Mouse (Mus musculus) heart, embryonic 11.5 days (tissue): ENCODE results near the gene Trem2. TPM values are rescaled to one million over a fixed set of nuclear protein-coding genes. Genes with fewer than 3 reads are reported as not detected.

Source experiments
- ATAC-seq: fragments of 200-750 bp; cut with Nextera tagmentation; replicated peaks from 2 replicates; pipeline ENCODE4 v1.8.0; 2017; ENCODE audit warnings: moderate library complexity; ENCODE audit not compliant: insufficient number of reproducible peaks, low FRiP score, low TSS enrichment
- H3K27ac ChIP-seq: fragments of 300-500 bp; sonication (generic); 2 replicates; pipeline ENCODE4 v1.5.1; 2014; ENCODE audit warnings: mild to moderate bottlenecking, low read depth, low read length
- H3K27me3 ChIP-seq: fragments of 300-500 bp; sonication (generic); 2 replicates; pipeline ENCODE4 v1.6.1; 2014; ENCODE audit warnings: mild to moderate bottlenecking, low read length, mixed read lengths; ENCODE audit not compliant: control insufficient read depth, insufficient read depth
- H3K36me3 ChIP-seq: fragments of 300-500 bp; sonication (generic); 2 replicates; pipeline ENCODE4 v1.6.1; 2014; ENCODE audit warnings: mild to moderate bottlenecking, low read length, moderate library complexity, mixed read lengths; ENCODE audit not compliant: control insufficient read depth, insufficient read depth
- H3K4me1 ChIP-seq: fragments of 300-500 bp; sonication (generic); 2 replicates; pipeline ENCODE4 v1.6.1; 2014; ENCODE audit warnings: low read length; ENCODE audit not compliant: control insufficient read depth, insufficient read depth
- H3K4me2 ChIP-seq: fragments of 300-500 bp; sonication (generic); 2 replicates; pipeline ENCODE4 v1.6.1; 2014; ENCODE audit warnings: mild to moderate bottlenecking, moderate library complexity
- H3K4me3 ChIP-seq: fragments of 300-500 bp; sonication (generic); 2 replicates; pipeline ENCODE4 v1.5.1; 2014; ENCODE audit warnings: low read depth, low read length
- H3K9ac ChIP-seq: fragments of 300-500 bp; sonication (generic); 2 replicates; pipeline ENCODE4 v1.6.1; 2014; ENCODE audit warnings: mild to moderate bottlenecking, low read depth, low read length, moderate library complexity
- H3K9me3 ChIP-seq: fragments of 300-500 bp; sonication (generic); replicated peaks from 2 replicates; pipeline ENCODE4 v1.6.1; 2016; ENCODE audit warnings: low read length; ENCODE audit not compliant: control insufficient read depth
- WGBS: fragments of 180-500 bp; shearing (Covaris S2); extraction: QIAGEN DNeasy Blood & Tissue Kit; methylation state at CpG from one replicate; pipeline ENCODE4 v1.1.7; 2014; ENCODE audit not compliant: insufficient replicate concordance; 5-methylcytosine and 5-hydroxymethylcytosine counted together
- polyA plus RNA-seq: library from polyadenylated mRNA; unstranded; fragments of >200 nt; fragmentation: Nextera tagmentation; extraction: Ambion mirVana; gene quantifications from 2 replicates; pipeline ENCODE4 v1.2.1, GENCODE M21; 2014

Gene Trem2
- polyA plus RNA-seq, 1 experiment from 2014 or later: 1.1 TPM

GRCm38 (mm10) chr17:48357892-48358291, 11.7 kb downstream of the Trem2 start:
- Histone ChIP-seq H3K4me1 (peaks cover 3% of the 10 kb centered on the region; the same call in 1 of the 2 replicates), H3K9me3 (no peaks in the 10 kb centered on the region), H3K36me3 (no peaks in the 10 kb centered on the region), H3K27me3 (no peaks in the 10 kb centered on the region), H3K4me3 (no peak overlapping the region), H3K4me2 (no peak overlapping the region), H3K9ac (no peak overlapping the region), H3K27ac (no peak overlapping the region)
- no peak for ATAC-seq
- 47% methylated on average over 2 of the region's 2 CpGs for WGBS

- no peaks in the 10 kb centered on the region for H3K36me3 ChIP-seq
- no peak within 1 kb of the TSS for H3K27ac ChIP-seq
- H3K4me3 ChIP-seq: no peak within 1 kb of the TSS
- no peaks in the 10 kb centered on the region for H3K9me3 ChIP-seq
- no peak within 1 kb of the TSS for H3K4me2 ChIP-seq
- ATAC-seq: no peak
- no peak within 1 kb of the TSS for H3K9ac ChIP-seq
- no peaks in the 10 kb centered on the region for H3K27me3 ChIP-seq
- peaks cover 8% of the 10 kb centered on the region for H3K4me1 ChIP-seq
- 75% methylated on average over 7 of the region's 7 CpGs for WGBS
Observed at GRCm38 (mm10) chr17:48359616-48360015, 13.4 kb downstream of the Trem2 start, which contains the start of gene Treml1. Treml1 (plus strand) TSS chr17:48359916.

GRCm38 (mm10) chr17:48360462-48360861, 14.3 kb downstream of the Trem2 start:
- no peak overlapping the region for H3K27ac ChIP-seq
- peaks cover 8% of the 10 kb centered on the region for H3K4me1 ChIP-seq
- WGBS: 24% methylated on average over 4 of the region's 4 CpGs

GRCm38 (mm10) chr17:48362346-48362745, 16.1 kb downstream of the Trem2 start:
- Histone ChIP-seq H3K9me3 (no peaks in the 10 kb centered on the region), H3K4me3 (no peak overlapping the region), H3K27me3 (no peaks in the 10 kb centered on the region), H3K4me1 (peaks cover 8% of the 10 kb centered on the region), H3K4me2 (no peak overlapping the region), H3K27ac (no peak overlapping the region), H3K36me3 (no peaks in the 10 kb centered on the region), H3K9ac (no peak overlapping the region)
- WGBS: 48% methylated on average over 3 of the region's 3 CpGs
- ATAC-seq: no peak

More at GRCm38 (mm10) chr17:48360462-48360861, 14.3 kb downstream of the Trem2 start:
- no peaks in the 10 kb centered on the region for H3K36me3 ChIP-seq
- ATAC-seq: no peak
- H3K4me2 ChIP-seq: no peak overlapping the region
- no peaks in the 10 kb centered on the region for H3K27me3 ChIP-seq
- no peaks in the 10 kb centered on the region for H3K9me3 ChIP-seq
- no peak overlapping the region for H3K4me3 ChIP-seq
- no peak overlapping the region for H3K9ac ChIP-seq

- 85% methylated on average over 8 of the region's 8 CpGs for WGBS
Observed at GRCm38 (mm10) chr17:48362966-48363365, 16.8 kb downstream of the Trem2 start.

GRCm38 (mm10) chr17:48363421-48363965, 17.3 kb downstream of the Trem2 start:
- no peaks in the 10 kb centered on the region for H3K9me3 ChIP-seq
- no peaks in the 10 kb centered on the region for H3K36me3 ChIP-seq
- H3K4me3 ChIP-seq: no peak overlapping the region
- no peak overlapping the region for H3K27ac ChIP-seq
- 66% methylated on average over 6 of the region's 6 CpGs for WGBS
- no peak for ATAC-seq
- H3K27me3 ChIP-seq: no peaks in the 10 kb centered on the region
- no peak overlapping the region for H3K9ac ChIP-seq
- H3K4me1 ChIP-seq: peaks cover 8% of the 10 kb centered on the region
- H3K4me2 ChIP-seq: no peak overlapping the region

More at GRCm38 (mm10) chr17:48362966-48363365, 16.8 kb downstream of the Trem2 start:
- Histone ChIP-seq H3K9me3 (no peaks in the 10 kb centered on the region), H3K9ac (no peak overlapping the region), H3K4me1 (peaks cover 8% of the 10 kb centered on the region), H3K27me3 (no peaks in the 10 kb centered on the region), H3K4me2 (no peak overlapping the region), H3K36me3 (no peaks in the 10 kb centered on the region), H3K27ac (no peak overlapping the region), H3K4me3 (no peak overlapping the region)
- ATAC-seq: no peak

- Histone ChIP-seq H3K27ac (no peak overlapping the region), H3K36me3 (no peaks in the 10 kb centered on the region), H3K9me3 (no peaks in the 10 kb centered on the region), H3K4me1 (peaks cover 5% of the 10 kb centered on the region; the same call in 1 of the 2 replicates), H3K9ac (no peak overlapping the region), H3K27me3 (no peaks in the 10 kb centered on the region), H3K4me3 (no peak overlapping the region), H3K4me2 (no peak overlapping the region)
- no peak for ATAC-seq
- WGBS: 59% methylated on average over 9 of the region's 9 CpGs
Observed at GRCm38 (mm10) chr17:48365511-48366155, 19.4 kb downstream of the Trem2 start.

GRCm38 (mm10) chr17:48366806-48367205, 20.6 kb downstream of the Trem2 start:
- H3K4me3 ChIP-seq: no peak overlapping the region
- H3K27ac ChIP-seq: no peak overlapping the region
- no peaks in the 10 kb centered on the region for H3K36me3 ChIP-seq
- H3K9ac ChIP-seq: no peak overlapping the region
- H3K4me1 ChIP-seq: peaks cover 5% of the 10 kb centered on the region; the same call in 1 of the 2 replicates
- 72% methylated on average over 5 of the region's 5 CpGs for whole genome bisulfite sequencing
- H3K4me2 ChIP-seq: no peak overlapping the region
- ATAC-seq: no peak
- no peaks in the 10 kb centered on the region for H3K9me3 ChIP-seq
- no peaks in the 10 kb centered on the region for H3K27me3 ChIP-seq

- no peak for ATAC-seq
- Histone ChIP-seq H3K27ac (no peak overlapping the region), H3K27me3 (no peaks in the 10 kb centered on the region), H3K4me1 (no peaks in the 10 kb centered on the region), H3K4me2 (no peak overlapping the region), H3K4me3 (no peak overlapping the region), H3K9me3 (no peaks in the 10 kb centered on the region), H3K9ac (no peak overlapping the region), H3K36me3 (no peaks in the 10 kb centered on the region)
Observed at GRCm38 (mm10) chr17:48371621-48372020, 25.4 kb downstream of the Trem2 start.
